ENCODE assay signal across 7 mouse cellular contexts in the genomic region with DNA sequence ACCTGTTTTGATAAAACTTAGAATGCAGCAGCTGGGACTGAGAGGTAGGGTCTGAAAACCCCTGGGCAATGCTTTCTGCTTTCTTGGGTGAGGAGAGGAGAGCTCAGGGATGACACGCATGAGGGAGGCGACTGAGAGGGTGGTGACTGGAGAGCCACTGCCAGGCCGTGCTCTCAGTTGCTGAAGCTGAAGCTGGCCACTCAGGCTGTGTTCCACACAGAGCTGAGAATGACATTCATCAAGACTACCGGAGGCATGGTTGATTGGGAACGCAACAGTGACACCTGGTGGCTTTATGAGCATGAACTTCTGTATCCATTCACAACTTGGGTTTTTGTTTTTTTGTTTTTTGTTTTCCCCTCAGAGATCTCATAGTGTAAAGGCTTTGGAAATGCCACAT. TPM values are rescaled to one million over a fixed set of nuclear protein-coding genes. Genes with fewer than 3 reads are reported as not detected.
A peak's percentile ranks its signal among the peaks of the same experiment; 100 is the strongest.
DNase-seq lines count a peak whose midpoint lies in the region; ATAC-seq and TF ChIP-seq lines count a peak whose summit lies in the region.

No protein-coding gene starts in this region.

- peak; percentile 43 for DNase-seq in T-cell, adult 2 months (ENCODE audit: low spot score)
- peak; percentile 62 to 71 for DNase-seq in cerebellum, adult 2 months
- DNase-seq in frontal cortex, postnatal 14 days (ENCODE audit: low spot score in 2 of 2): peak; percentile 32 to 43
- DNase-seq in layer of hippocampus, postnatal 25 days (ENCODE audit: extremely low spot score in 1 of 2, low spot score in 1 of 2): peak; percentile 30 to 54
- peak; percentile 78 for DNase-seq in right cerebral cortex, postnatal 10 days (ENCODE audit: low spot score in 2 of 2)

- WGBS in cerebellum, adult 2 months: under 1% methylated on average over 5 of the region's 5 CpGs
- 3% methylated on average over 5 of the region's 5 CpGs for WGBS in hindbrain, embryonic 15.5 days

- H3K4me2 ChIP-seq in hindbrain, embryonic 15.5 days: 0 out of 2 replicates have a peak overlapping the region, but pooled peaks have one; percentile 23

- no peak overlapping the region for H3K27ac ChIP-seq in cerebellum, adult 2 months (ENCODE audit: insufficient read depth, low read length)
- H3K27ac ChIP-seq in hindbrain, embryonic 15.5 days (replicated peaks): no peak overlapping the region

- peaks cover 8% of the 10 kb centered on the region; the same call in 1 of the 2 replicates for H3K4me1 ChIP-seq in cerebellum, adult 2 months (ENCODE audit: control insufficient read depth, insufficient read depth, low read length)
- H3K4me1 ChIP-seq in hindbrain, embryonic 15.5 days (replicated peaks): peaks cover 11% of the 10 kb centered on the region
- peaks cover 30% of the 10 kb centered on the region for H3K4me1 ChIP-seq in megakaryocyte, embryonic 14.5 days

- no peak overlapping the region for H3K9ac ChIP-seq in hindbrain, embryonic 15.5 days

- no peak overlapping the region for H3K4me3 ChIP-seq in cerebellum, adult 2 months (replicated peaks; ENCODE audit: insufficient read depth, low read depth, low read length)
- H3K4me3 ChIP-seq in hindbrain, embryonic 15.5 days: no peak overlapping the region
- H3K4me3 ChIP-seq in megakaryocyte, embryonic 14.5 days (replicated peaks): peak overlapping the region; percentile 62

- peak; percentile 92 for ATAC-seq in hindbrain, embryonic 15.5 days (ENCODE audit: low FRiP score, low read depth)

- no peak for TF ChIP-seq POLR2A in cerebellum, adult 2 months (IDR thresholded peaks at IDR 0.05; ENCODE audit: borderline replicate concordance, insufficient read depth, low read length)

- no peaks in the 10 kb centered on the region for H3K9me3 ChIP-seq in hindbrain, embryonic 15.5 days
- H3K9me3 ChIP-seq in megakaryocyte, embryonic 14.5 days: peaks cover 25% of the 10 kb centered on the region

- TF ChIP-seq CTCF in cerebellum, adult 2 months (IDR thresholded peaks at IDR 0.05; ENCODE audit: borderline replicate concordance, insufficient read depth, low read depth, low read length): peak; percentile 82

- H3K27me3 ChIP-seq in cerebellum, adult 2 months (ENCODE audit: control insufficient read depth, insufficient read depth, low read length): no peaks in the 10 kb centered on the region
- no peaks in the 10 kb centered on the region for H3K27me3 ChIP-seq in hindbrain, embryonic 15.5 days
- H3K27me3 ChIP-seq in megakaryocyte, embryonic 14.5 days (replicated peaks): no peaks in the 10 kb centered on the region

- no peaks in the 10 kb centered on the region for H3K36me3 ChIP-seq in hindbrain, embryonic 15.5 days
- no peaks in the 10 kb centered on the region for H3K36me3 ChIP-seq in megakaryocyte, embryonic 14.5 days (replicated peaks; ENCODE audit: low read length)

RNA-seq across cellular contexts. Expression of a gene that starts 19.4 kb away (rescaled TPM):
- polyA plus RNA-seq in cerebellum, adult 2 months (2012; rRNA removed): 0.11 and 0.29 TPM in 2 replicates
- 0.93 and 0.96 TPM in 2 replicates for polyA plus RNA-seq in hindbrain, embryonic 15.5 days (2015; fragmentation: Nextera tagmentation; extraction: Ambion mirVana)
- under 1 TPM; 0.14 to 0.32 TPM for total RNA-seq in layer of hippocampus, postnatal 25 days (2021)
- polyA plus RNA-seq in megakaryocyte, embryonic 14.5 days (2012; ENCODE audit: insufficient read depth, low replicate concordance): not detected in 2 replicates

RNA-seq across cellular contexts. Expression of a gene that starts 42.8 kb away (rescaled TPM):
- polyA plus RNA-seq in cerebellum, adult 2 months (2012; rRNA removed): not detected in 2 replicates
- not detected in 2 replicates for polyA plus RNA-seq in hindbrain, embryonic 15.5 days (2015; fragmentation: Nextera tagmentation; extraction: Ambion mirVana)
- total RNA-seq in layer of hippocampus, postnatal 25 days (2021): not detected
- polyA plus RNA-seq in megakaryocyte, embryonic 14.5 days (2012; ENCODE audit: insufficient read depth, low replicate concordance): not detected in 2 replicates

RNA-seq across cellular contexts. Expression of a gene that starts 58.2 kb away (rescaled TPM):
- polyA plus RNA-seq in cerebellum, adult 2 months (2012; rRNA removed): 0.19 and 0.25 TPM in 2 replicates
- 0.49 and 0.54 TPM in 2 replicates for polyA plus RNA-seq in hindbrain, embryonic 15.5 days (2015; fragmentation: Nextera tagmentation; extraction: Ambion mirVana)
- 1 to 10 TPM; 1.7 to 2.1 TPM for total RNA-seq in layer of hippocampus, postnatal 25 days (2021)
- not detected in 2 replicates for polyA plus RNA-seq in megakaryocyte, embryonic 14.5 days (2012; ENCODE audit: insufficient read depth, low replicate concordance)
